Mouse (Mus musculus) T-cell, adult 2 months (primary cell): ENCODE measurements around the gene Cdh12.
"Not testable (repeated sequence)": the region's sequence is repeated elsewhere in the genome, so short reads cannot be mapped to it uniquely, and the experiment has no call there.

Experiments
- DNase-seq: peaks from one replicate; pipeline ENCODE4 v3.0.0; 2022; ENCODE audit warnings: low spot score

Cdh12 gene

GRCm38 (mm10) chr15:20448861-20449663, at the start of gene Cdh12:
Cdh12 (plus strand) TSS chr15:20449265.
- DNase-seq = no peak

- no peak for DNase-seq
Observed at GRCm38 (mm10) chr15:20403596-20403995, 45.5 kb upstream of the Cdh12 start.

- DNase-seq = no peak
Observed at GRCm38 (mm10) chr15:20413397-20413796, 35.7 kb upstream of the Cdh12 start.

GRCm38 (mm10) chr15:20436356-20436755, 12.7 kb upstream of the Cdh12 start:
- DNase-seq = no peak

GRCm38 (mm10) chr15:20450558-20450957, 1.5 kb downstream of the Cdh12 start:
- DNase-seq = no peak

- DNase-seq = no peak
Observed at GRCm38 (mm10) chr15:20458508-20458907, 9.4 kb downstream of the Cdh12 start.

GRCm38 (mm10) chr15:20462500-20462899, 13.4 kb downstream of the Cdh12 start:
- no peak for DNase-seq

DNA sequence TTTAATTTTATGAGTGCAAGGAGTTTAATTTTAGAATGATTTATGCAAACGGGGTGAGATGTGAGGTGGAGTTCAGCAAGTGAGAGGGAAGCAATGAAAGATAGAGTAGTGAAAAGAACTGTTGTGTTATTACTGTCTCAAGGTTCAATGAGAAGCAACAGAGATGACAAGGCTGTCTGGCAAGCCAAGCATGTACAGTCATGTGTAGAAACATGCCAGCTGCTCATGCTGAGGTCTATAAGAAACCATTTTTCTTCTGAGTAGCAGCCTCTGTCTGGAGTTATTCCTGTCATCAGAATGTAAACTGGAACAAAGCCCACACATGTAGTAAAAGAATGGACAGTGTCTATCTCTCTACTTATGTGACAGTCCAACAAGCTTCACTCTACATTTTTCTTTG, 14.5 kb downstream of the Cdh12 start:
- no peak for DNase-seq

DNA sequence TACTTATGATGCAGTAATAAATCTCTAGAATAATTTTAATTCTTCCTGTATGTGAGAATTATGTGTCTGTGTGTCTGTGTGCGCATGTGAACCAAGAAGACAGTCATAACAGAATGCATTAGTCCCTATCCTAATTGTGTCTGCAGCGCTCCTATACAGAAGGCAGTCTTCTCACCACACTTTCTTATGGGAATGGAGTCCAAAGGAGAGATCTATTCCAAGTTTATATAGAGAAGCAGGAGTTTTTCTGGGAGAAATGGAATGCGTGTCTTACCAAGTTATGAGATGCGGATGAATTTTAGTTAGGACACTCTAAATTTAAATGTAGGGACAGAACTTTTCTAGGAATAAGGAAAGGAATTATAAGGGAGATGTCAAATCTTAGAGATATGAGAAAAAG, 101.9 kb downstream of the Cdh12 start:
- DNase-seq = no peak

- DNase-seq = no peak
Observed at GRCm38 (mm10) chr15:20571012-20571411, 121.9 kb downstream of the Cdh12 start.

DNA sequence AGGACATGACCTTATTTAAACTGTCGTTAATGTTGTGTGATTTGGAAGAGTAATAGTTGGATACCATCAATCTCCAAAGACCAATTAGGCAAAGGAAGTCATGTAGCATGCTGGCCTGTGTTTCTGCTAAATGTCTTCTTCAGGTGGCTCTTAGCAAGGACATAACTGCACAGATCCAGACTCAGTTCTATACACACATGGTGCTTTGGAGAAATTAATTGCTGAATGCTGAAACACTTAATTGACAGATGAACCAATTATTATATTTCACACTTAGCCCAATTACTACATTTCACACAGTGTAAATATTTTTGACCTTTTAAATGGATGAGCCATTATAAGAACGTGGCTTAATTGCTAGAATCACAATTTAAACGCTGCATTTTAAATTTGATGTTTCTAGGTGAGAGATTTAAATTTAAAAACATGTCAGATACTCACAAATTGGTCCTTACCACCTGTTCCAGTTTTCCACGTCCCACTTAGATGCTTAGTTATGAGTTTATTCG, 133.6 kb downstream of the Cdh12 start:
- DNase-seq = no peak

DNA sequence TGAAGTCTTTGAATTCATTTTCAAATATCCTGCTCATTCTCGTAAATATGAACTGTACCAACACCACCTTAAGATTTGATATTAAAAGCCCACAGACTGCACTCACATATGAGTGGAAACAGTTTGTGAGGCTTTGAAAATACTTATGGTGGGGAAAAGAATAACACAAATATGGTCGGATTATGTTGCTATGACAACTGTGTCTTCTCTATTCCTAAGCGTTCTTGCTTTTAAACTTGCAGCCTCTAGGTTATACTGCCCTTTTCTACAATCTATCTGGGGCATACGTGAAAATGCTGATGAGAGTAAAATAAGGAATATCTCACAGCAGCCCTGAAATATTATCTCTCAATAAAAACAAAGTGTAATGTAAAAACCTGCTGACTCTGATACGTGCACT, 142.5 kb downstream of the Cdh12 start:
- no peak for DNase-seq

- not testable (repeated sequence) for DNase-seq
Observed at GRCm38 (mm10) chr15:20605751-20606150, 156.7 kb downstream of the Cdh12 start.

DNA sequence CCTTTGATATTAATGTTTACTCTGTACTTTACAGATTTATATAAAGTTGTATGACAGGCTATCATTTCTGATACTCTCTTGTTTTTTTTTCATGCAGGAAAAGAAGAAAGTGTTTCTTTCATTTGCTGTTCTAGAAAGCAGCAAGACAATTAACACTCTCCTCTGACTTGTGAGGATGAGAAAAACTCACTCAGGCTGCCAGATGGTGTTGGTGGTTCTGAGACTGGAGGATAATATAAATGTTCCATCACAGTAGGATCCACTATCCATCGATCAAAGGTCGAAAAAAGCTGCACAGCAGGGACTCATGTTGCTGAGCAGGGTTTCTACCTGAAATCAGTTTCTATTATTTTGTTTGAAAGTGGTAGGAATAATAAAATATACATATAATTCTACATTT, 185.5 kb downstream of the Cdh12 start:
- DNase-seq = no peak

DNA sequence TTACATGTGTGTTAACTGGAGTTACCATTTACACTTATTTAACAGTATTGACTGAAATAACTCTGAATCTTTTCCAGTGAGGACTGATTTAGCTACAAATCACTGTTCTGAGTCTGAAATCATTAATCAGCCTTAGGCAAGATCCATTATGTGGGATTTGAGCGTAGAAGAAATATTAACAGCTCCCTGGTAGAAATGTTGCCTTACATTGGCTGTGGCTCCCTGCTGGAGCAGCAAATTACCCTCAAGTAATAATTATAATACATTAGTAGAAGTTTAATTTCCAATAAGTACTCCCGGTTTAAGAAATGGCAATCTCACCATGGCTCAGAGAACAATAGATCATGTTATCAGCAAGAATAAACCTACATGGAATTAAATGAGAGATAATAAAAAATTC, 190.1 kb downstream of the Cdh12 start:
- no peak for DNase-seq

- DNase-seq = no peak
Observed at GRCm38 (mm10) chr15:20642905-20643414, 193.9 kb downstream of the Cdh12 start.

GRCm38 (mm10) chr15:20660221-20660620, 211.2 kb downstream of the Cdh12 start:
- no peak for DNase-seq

GRCm38 (mm10) chr15:20666650-20667049, 217.6 kb downstream of the Cdh12 start, which contains the start of gene Acot10:
Acot10 (minus strand) TSS chr15:20666750.
- no peak for DNase-seq

DNA sequence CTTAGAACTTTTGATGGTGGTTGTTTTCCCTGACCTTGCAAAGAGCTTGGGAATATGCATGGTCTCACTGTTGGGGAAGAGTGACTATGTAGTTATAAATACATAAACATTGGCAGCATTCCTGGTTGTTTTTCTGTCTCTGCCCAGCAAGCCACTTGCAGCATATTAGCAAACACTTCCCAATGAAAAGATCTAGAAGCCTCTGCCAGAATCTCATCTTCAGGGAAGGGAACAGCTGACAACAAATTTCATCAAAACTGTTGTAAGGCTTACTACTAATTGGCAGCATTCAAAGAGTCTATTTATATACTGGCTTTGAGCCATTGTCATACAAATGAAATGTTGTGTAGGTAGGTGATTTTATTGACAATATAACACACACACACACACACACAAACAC, 218.3 kb downstream of the Cdh12 start:
- no peak for DNase-seq

DNA sequence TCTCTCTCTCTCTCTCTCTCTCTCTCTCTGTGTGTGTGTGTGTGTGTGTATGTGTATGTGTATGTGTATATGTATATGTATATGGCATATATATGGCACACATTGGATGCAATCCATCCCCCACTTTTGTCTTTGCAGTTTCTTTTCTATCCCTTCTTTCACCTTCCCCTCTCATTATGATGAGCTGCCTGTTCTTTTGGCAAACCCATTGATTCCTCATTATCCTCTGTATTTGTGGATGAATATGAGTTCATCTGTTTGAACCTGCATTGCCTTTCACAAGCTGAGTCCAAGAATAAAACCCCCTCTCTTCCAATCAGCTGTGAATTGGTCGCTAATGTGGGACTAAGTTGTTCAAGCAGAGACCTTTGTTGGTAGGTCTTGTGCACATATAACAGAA, 218.9 kb downstream of the Cdh12 start:
- no peak for DNase-seq

DNA sequence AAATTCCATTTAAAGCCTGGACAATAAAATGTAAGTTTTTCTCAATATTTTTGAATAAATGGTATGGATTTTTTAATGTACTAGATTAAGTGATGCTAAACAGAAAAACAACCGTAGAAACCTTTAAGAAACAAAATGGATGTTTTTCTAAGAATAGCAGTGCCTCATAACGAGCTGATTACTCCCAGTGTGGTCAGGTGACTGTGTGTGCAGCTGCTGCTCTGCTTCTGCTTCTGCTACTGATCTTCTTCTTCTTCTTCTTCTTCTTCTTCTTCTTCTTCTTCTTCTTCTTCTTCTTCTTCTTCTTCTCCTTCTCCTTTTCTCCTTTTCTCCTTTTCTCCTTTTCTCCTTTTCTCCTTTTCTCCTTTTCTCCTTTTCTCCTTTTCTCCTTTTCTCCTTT, 220.4 kb downstream of the Cdh12 start:
- not testable (repeated sequence) for DNase-seq

DNA sequence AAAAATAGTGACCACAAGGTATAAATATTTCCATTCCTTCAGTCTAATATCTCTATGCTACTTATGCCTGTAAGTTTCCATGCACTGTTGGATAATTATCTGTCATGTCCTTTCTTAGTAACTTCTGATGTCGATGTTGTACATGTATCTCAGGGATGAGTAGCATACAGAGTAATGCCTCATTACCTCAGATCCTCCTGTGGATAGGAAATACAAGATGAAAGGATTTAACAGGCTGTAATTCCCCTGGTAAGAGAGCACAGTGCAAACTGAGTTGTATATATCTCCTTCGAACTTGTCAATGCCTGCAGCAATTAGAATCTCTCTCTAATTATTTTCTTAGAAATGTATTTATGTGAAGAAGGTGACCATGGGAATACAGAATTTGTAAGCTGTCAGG, 233.7 kb downstream of the Cdh12 start:
- no peak for DNase-seq

DNA sequence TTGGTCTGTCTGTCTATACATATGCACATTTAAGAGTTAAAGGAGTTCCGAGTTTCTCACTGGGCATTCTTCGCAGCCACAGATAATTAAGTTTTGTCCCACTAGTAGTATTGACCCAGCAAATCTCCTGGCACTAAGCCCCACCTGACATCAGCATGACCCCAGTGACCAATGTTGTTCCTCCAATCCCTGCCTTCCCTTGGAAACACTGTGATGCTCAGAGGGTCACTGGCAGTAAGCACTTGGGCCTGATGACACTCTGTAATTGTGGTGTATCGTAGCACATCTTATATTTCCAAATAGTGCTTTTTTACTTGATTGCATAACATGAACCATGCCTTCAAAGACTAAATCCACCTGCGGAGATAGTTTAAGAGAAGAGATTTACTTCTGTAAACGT, 235.1 kb downstream of the Cdh12 start:
- DNase-seq = no peak

DNA sequence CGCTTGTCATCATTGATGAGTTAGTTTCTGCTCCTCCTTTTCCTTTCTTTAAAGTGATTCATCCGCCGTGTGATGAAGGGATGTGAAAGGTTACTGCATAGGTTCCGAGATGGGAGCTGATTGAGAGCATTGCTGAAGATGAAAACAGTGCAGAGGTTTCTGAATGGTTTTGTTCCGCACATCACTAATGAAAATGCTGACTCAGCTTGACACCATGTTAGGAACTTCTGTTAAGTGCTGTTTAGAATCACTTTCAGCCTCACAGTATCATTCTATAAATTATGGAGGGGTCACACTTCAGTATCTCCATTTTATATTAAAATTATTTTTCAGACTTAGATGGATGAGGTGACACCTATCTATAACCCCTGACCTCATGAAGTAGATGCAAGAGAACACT, 247.2 kb downstream of the Cdh12 start:
- DNase-seq = no peak
